Mouse (Mus musculus) C2C12 (cell line): ENCODE results near the gene Specc1l. TPM values are rescaled to one million over a fixed set of nuclear protein-coding genes. Genes with fewer than 3 reads are reported as not detected.

Experiments
- H3K27me3 ChIP-seq: one replicate; pipeline ENCODE4 v1.6.1; 2011; ENCODE audit not compliant: control insufficient read depth, insufficient read depth, insufficient read length
- H3K36me3 ChIP-seq: one replicate; pipeline ENCODE4 v1.6.1; 2011; ENCODE audit not compliant: control insufficient read depth, insufficient read depth
- H3K4me3 ChIP-seq: one replicate; pipeline ENCODE4 v1.5.1; 2011; ENCODE audit warnings: mild to moderate bottlenecking, control low read depth; ENCODE audit not compliant: poor library complexity, insufficient read depth, severe bottlenecking
- H3K79me2 ChIP-seq: one replicate; pipeline ENCODE4 v1.6.1; 2011; ENCODE audit not compliant: control insufficient read depth, insufficient read depth
- H3K79me3 ChIP-seq: one replicate; pipeline ENCODE4 v1.6.1; 2011; ENCODE audit warnings: low read depth, control low read depth
- H3ac ChIP-seq: one replicate; pipeline ENCODE3; 2011; ENCODE audit warnings: low read depth; ENCODE audit not compliant: control insufficient read depth, insufficient read length
- CEBPB ChIP-seq: IDR thresholded peaks from one replicate; pipeline ENCODE4 v1.6.1; 2011; ENCODE audit warnings: low read depth, mild to moderate bottlenecking, control low read depth, moderate library complexity
- CTCF ChIP-seq: IDR thresholded peaks from one replicate; pipeline ENCODE4 v1.5.1; 2011; ENCODE audit not compliant: control insufficient read depth, insufficient read depth, insufficient read length
- FOSL1 ChIP-seq: IDR thresholded peaks from one replicate; pipeline ENCODE4 v1.8.0; 2011; ENCODE audit warnings: mild to moderate bottlenecking, low read length; ENCODE audit not compliant: poor library complexity, insufficient read depth, severe bottlenecking
- MAX ChIP-seq: IDR thresholded peaks from one replicate; pipeline ENCODE4 v1.6.1; 2011; ENCODE audit warnings: mild to moderate bottlenecking, control low read depth
- MYOD1 ChIP-seq: IDR thresholded peaks from one replicate; pipeline ENCODE4 v1.6.1; 2011; ENCODE audit warnings: low read depth; ENCODE audit not compliant: control insufficient read depth, insufficient read length
- MYOG ChIP-seq: IDR thresholded peaks from one replicate; pipeline ENCODE4 v1.6.1; 2011; ENCODE audit not compliant: control insufficient read depth, insufficient read length; ENCODE audit errors: extremely low read depth
- USF1 ChIP-seq: IDR thresholded peaks from one replicate; pipeline ENCODE4 v1.6.1; 2011; ENCODE audit warnings: low read depth, mild to moderate bottlenecking, control low read depth, moderate library complexity
- polyA plus RNA-seq: library from polyadenylated mRNA; unstranded; fragments of >200 nt; fragmentation: generic; extraction: Trizol; gene quantifications from one replicate; pipeline ENCODE4 v1.2.1, GENCODE M21; 2012; ENCODE audit warnings: missing spikeins

The Specc1l gene
- polyA plus RNA-seq, 1 experiment, result 19.1 TPM

- TF ChIP-seq MYOD1, result no peak
- TF ChIP-seq MYOG, result no peak
- no peak for TF ChIP-seq CTCF
- no peak for TF ChIP-seq FOSL1
- no peak for TF ChIP-seq MAX
- TF ChIP-seq CEBPB, result no peak
- no peak for TF ChIP-seq USF1
- Histone ChIP-seq H3K79me3 (no peaks in the 10 kb centered on the region), H3K79me2 (peaks cover 26% of the 10 kb centered on the region), H3K4me3 (no peak overlapping the region), H3K27me3 (no peaks in the 10 kb centered on the region), H3ac (no peak overlapping the region), H3K36me3 (peaks cover 51% of the 10 kb centered on the region)
Measured at GRCm38 (mm10) chr10:75298608-75299007, 86.7 kb downstream of the Specc1l start.

GRCm38 (mm10) chr10:75299785-75300418 lies 88.0 kb downstream of the Specc1l start:
- Histone ChIP-seq H3K79me3 (no peaks in the 10 kb centered on the region), H3K79me2 (peaks cover 26% of the 10 kb centered on the region), H3ac (no peak overlapping the region), H3K27me3 (no peaks in the 10 kb centered on the region), H3K36me3 (peaks cover 53% of the 10 kb centered on the region), H3K4me3 (no peak overlapping the region)
- peak; percentile 32 for TF ChIP-seq FOSL1
- no peak for TF ChIP-seq MYOG
- TF ChIP-seq MAX, result peak; percentile 88
- peak; percentile 93 for TF ChIP-seq USF1
- no peak for TF ChIP-seq MYOD1
- no peak for TF ChIP-seq CTCF
- no peak for TF ChIP-seq CEBPB

- Histone ChIP-seq H3K27me3 (no peaks in the 10 kb centered on the region), H3ac (no peak overlapping the region), H3K4me3 (no peak overlapping the region), H3K36me3 (peaks cover 49% of the 10 kb centered on the region), H3K79me3 (no peaks in the 10 kb centered on the region), H3K79me2 (peaks cover 26% of the 10 kb centered on the region)
- TF ChIP-seq USF1, result no peak
- no peak for TF ChIP-seq MYOD1
- no peak for TF ChIP-seq MAX
- no peak for TF ChIP-seq CEBPB
- no peak for TF ChIP-seq MYOG
- no peak for TF ChIP-seq FOSL1
- TF ChIP-seq CTCF, result no peak
Measured at GRCm38 (mm10) chr10:75301195-75301806, 89.4 kb downstream of the Specc1l start.

GRCm38 (mm10) chr10:75301937-75302336 lies 90.1 kb downstream of the Specc1l start:
- TF ChIP-seq MAX (no peak), CEBPB (no peak), MYOG (no peak), MYOD1 (no peak)

GRCm38 (mm10) chr10:75302536-75302935 lies 90.7 kb downstream of the Specc1l start:
- no peaks in the 10 kb centered on the region for H3K27me3 ChIP-seq
- H3K4me3 ChIP-seq, result no peak overlapping the region
- no peak for TF ChIP-seq MYOG
- no peak for TF ChIP-seq MYOD1
- TF ChIP-seq FOSL1, result no peak
- no peak for TF ChIP-seq CEBPB
- no peak for TF ChIP-seq MAX
- no peak for TF ChIP-seq CTCF
- TF ChIP-seq USF1, result no peak

More at GRCm38 (mm10) chr10:75301937-75302336, 90.1 kb downstream of the Specc1l start:
- Histone ChIP-seq H3K4me3 (no peak overlapping the region), H3K27me3 (no peaks in the 10 kb centered on the region), H3K79me3 (no peaks in the 10 kb centered on the region), H3ac (no peak overlapping the region), H3K36me3 (peaks cover 51% of the 10 kb centered on the region), H3K79me2 (peaks cover 26% of the 10 kb centered on the region)

More at GRCm38 (mm10) chr10:75302536-75302935, 90.7 kb downstream of the Specc1l start:
- no peaks in the 10 kb centered on the region for H3K79me3 ChIP-seq
- no peak overlapping the region for H3ac ChIP-seq
- H3K79me2 ChIP-seq, result peaks cover 26% of the 10 kb centered on the region
- H3K36me3 ChIP-seq, result peaks cover 54% of the 10 kb centered on the region
